Mouse (Mus musculus) kidney, embryonic 14.5 days (tissue): ENCODE data around the gene Fnbp1. TPM values are rescaled to one million over a fixed set of nuclear protein-coding genes. Genes with fewer than 3 reads are reported as not detected.
"Not testable (repeated sequence)": the region's sequence is repeated elsewhere in the genome, so short reads cannot be mapped to it uniquely, and the experiment has no call there.

Experiments used
- ATAC-seq: fragments of 200-750 bp; cut with Nextera tagmentation; 2 replicates; pipeline ENCODE4 v1.8.0; 2017; ENCODE audit warnings: moderate number of reproducible peaks, mild to moderate bottlenecking, moderate TSS enrichment, moderate library complexity; ENCODE audit not compliant: low FRiP score, low TSS enrichment
- H3K27ac ChIP-seq: fragments of 300-500 bp; sonication (generic); 2 replicates; pipeline ENCODE4 v1.5.1; 2014; ENCODE audit warnings: low read depth, mild to moderate bottlenecking, low read length, moderate library complexity, mixed read lengths
- H3K27me3 ChIP-seq: fragments of 300-500 bp; sonication (generic); 2 replicates; pipeline ENCODE4 v1.6.1; 2014; ENCODE audit warnings: mild to moderate bottlenecking, low read length; ENCODE audit not compliant: control insufficient read depth, insufficient read depth
- H3K36me3 ChIP-seq: fragments of 300-500 bp; sonication (generic); 2 replicates; pipeline ENCODE4 v1.6.1; 2014; ENCODE audit warnings: low read length, mixed read lengths; ENCODE audit not compliant: control insufficient read depth, insufficient read depth
- H3K4me1 ChIP-seq: fragments of 300-500 bp; sonication (generic); 2 replicates; pipeline ENCODE4 v1.6.1; 2014; ENCODE audit warnings: low read length, mixed read lengths; ENCODE audit not compliant: control insufficient read depth, insufficient read depth
- H3K4me2 ChIP-seq: fragments of 300-500 bp; sonication (generic); replicated peaks from 2 replicates; pipeline ENCODE4 v1.6.1; 2014; ENCODE audit warnings: low read depth, mild to moderate bottlenecking, low read length
- H3K4me3 ChIP-seq: fragments of 300-500 bp; sonication (generic); 2 replicates; pipeline ENCODE4 v1.5.1; 2014; ENCODE audit warnings: mild to moderate bottlenecking, low read length
- H3K9ac ChIP-seq: fragments of 300-500 bp; sonication (generic); 2 replicates; pipeline ENCODE4 v1.6.1; 2014; ENCODE audit warnings: low read depth, mild to moderate bottlenecking, low read length, moderate library complexity
- H3K9me3 ChIP-seq: fragments of 300-500 bp; sonication (generic); 2 replicates; pipeline ENCODE4 v1.6.1; 2016; ENCODE audit warnings: low read length; ENCODE audit not compliant: control insufficient read depth
- WGBS: fragments of 180-500 bp; shearing (Covaris S2); extraction: QIAGEN DNeasy Blood & Tissue Kit; methylation state at CpG from one replicate; pipeline ENCODE4 v1.1.7; 2014; 5-methylcytosine and 5-hydroxymethylcytosine counted together
- polyA plus RNA-seq: library from polyadenylated mRNA; unstranded; fragments of >200 nt; fragmentation: Nextera tagmentation; extraction: Ambion mirVana; gene quantifications from 2 replicates; pipeline ENCODE4 v1.2.1, GENCODE M21; 2014

Fnbp1 gene
- polyA plus RNA-seq, 1 experiment from 2014 or later, result 24.1 TPM

GRCm38 (mm10) chr2:31172536-31172935, 30.7 kb upstream of the Fnbp1 start:
- Histone ChIP-seq H3K4me3 (no peak overlapping the region), H3K9ac (no peak overlapping the region), H3K4me1 (no peaks in the 10 kb centered on the region), H3K36me3 (peaks cover 82% of the 10 kb centered on the region), H3K27me3 (no peaks in the 10 kb centered on the region), H3K4me2 (no peak overlapping the region), H3K9me3 (no peaks in the 10 kb centered on the region), H3K27ac (0 out of 2 replicates have a peak overlapping the region, but pooled peaks have one; percentile 30)
- WGBS, result 91% methylated on average over 5 of the region's 5 CpGs
- ATAC-seq, result no peak

DNA sequence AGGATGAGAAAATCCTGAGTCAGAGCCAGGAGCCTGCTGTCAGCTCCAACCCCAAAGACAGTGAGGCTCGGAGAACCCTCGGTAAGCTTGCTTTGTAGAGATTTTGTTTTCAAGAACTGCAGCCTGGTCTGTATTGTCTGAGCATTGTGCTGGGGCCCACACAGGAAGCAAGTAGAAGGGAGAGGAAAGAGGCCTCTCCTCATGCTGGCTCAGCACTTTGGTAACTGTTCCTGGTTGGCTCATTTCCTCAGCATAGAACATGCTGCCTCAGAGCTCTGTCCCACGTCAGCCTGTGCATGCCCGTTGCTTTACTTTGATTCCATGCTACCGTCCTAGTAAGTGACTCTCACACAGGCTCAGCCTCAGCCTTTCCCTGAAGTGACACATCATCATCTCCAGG, 30.2 kb upstream of the Fnbp1 start:
- WGBS, result 77% methylated on average over 5 of the region's 5 CpGs
- Histone ChIP-seq H3K36me3 (peaks cover 82% of the 10 kb centered on the region), H3K4me3 (no peak overlapping the region), H3K27ac (peak overlapping the region; percentile 30; the same call in 1 of the 2 replicates), H3K4me2 (no peak overlapping the region), H3K27me3 (no peaks in the 10 kb centered on the region), H3K4me1 (no peaks in the 10 kb centered on the region), H3K9ac (no peak overlapping the region), H3K9me3 (no peaks in the 10 kb centered on the region)
- ATAC-seq, result no peak

DNA sequence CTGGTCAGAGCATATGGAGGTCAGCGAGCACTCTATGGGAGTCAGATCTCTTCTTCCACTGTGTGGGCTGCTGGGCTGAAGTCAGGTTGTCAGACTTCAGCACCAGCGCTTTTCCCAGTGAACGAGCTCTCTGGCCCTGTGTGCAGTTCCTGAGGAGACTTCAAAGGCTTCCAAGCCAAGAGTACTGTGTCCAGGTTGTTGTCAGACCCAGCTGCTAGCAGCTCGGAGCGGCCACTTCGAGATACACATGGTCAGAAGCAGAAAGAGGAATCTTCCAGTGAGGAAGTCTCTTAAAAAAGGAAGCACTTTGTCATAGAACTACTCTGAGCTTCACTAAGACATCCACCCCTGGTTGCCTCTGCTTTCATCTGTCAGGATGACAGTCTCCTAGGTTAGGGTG, 28.4 kb upstream of the Fnbp1 start:
- Histone ChIP-seq H3K4me1 (peaks cover 5% of the 10 kb centered on the region), H3K4me2 (no peak overlapping the region), H3K36me3 (peaks cover 67% of the 10 kb centered on the region), H3K27ac (no peak overlapping the region), H3K9ac (no peak overlapping the region), H3K9me3 (no peaks in the 10 kb centered on the region), H3K27me3 (no peaks in the 10 kb centered on the region), H3K4me3 (no peak overlapping the region)
- WGBS, result 89% methylated on average over 6 of the region's 6 CpGs
- no peak for ATAC-seq

DNA sequence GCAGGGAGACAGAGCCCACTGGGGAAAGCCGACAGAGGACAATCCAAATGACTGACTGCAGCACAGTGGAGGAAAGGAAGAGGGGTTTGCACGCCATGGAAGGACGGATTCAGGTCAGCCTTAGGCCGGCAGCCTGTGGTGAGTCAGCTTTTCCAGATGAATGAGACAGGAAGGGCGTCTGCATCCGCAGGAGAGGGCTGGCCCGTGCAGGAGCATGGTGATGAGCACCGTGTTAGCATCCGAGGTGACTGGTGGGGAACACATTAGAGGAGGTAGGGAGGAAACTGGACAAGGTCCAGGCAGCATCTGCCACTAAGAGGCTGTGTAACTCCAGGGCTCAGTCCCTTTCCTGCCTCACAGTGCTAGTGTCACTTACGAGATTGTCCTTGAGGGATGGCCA, 27.2 kb upstream of the Fnbp1 start:
- Histone ChIP-seq H3K27ac (no peak overlapping the region), H3K36me3 (peaks cover 56% of the 10 kb centered on the region), H3K9me3 (no peaks in the 10 kb centered on the region), H3K4me1 (peaks cover 16% of the 10 kb centered on the region), H3K4me3 (no peak overlapping the region), H3K9ac (no peak overlapping the region), H3K27me3 (no peaks in the 10 kb centered on the region), H3K4me2 (no peak overlapping the region)
- 0 out of 2 replicates have a peak, but pooled peaks have one; percentile 13 for ATAC-seq
- 87% methylated on average over 10 of the region's 10 CpGs for WGBS

GRCm38 (mm10) chr2:31167571-31167970, 25.8 kb upstream of the Fnbp1 start:
- H3K9ac ChIP-seq, H3K4me3 ChIP-seq, H3K9me3 ChIP-seq, H3K4me2 ChIP-seq, ATAC-seq, H3K27me3 ChIP-seq, H3K27ac ChIP-seq: not testable (repeated sequence)
- 84% methylated on average over 2 of the region's 2 CpGs for WGBS
- H3K36me3 ChIP-seq, result peaks cover 48% of the 10 kb centered on the region
- H3K4me1 ChIP-seq, result peaks cover 30% of the 10 kb centered on the region

GRCm38 (mm10) chr2:31165529-31165928, 23.7 kb upstream of the Fnbp1 start:
- no peak overlapping the region for H3K4me2 ChIP-seq
- peak overlapping the region; percentile 28; the same call in 1 of the 2 replicates for H3K9ac ChIP-seq
- peak overlapping the region; percentile 67 for H3K27ac ChIP-seq
- H3K4me3 ChIP-seq, result no peak overlapping the region
- 44% methylated on average over 4 of the region's 4 CpGs for WGBS
- peaks cover 30% of the 10 kb centered on the region for H3K4me1 ChIP-seq
- no peaks in the 10 kb centered on the region for H3K9me3 ChIP-seq
- ATAC-seq, result peak; percentile 29; the same call in 1 of the 2 replicates
- peaks cover 33% of the 10 kb centered on the region for H3K36me3 ChIP-seq
- H3K27me3 ChIP-seq, result no peaks in the 10 kb centered on the region

GRCm38 (mm10) chr2:31164841-31165455, 23.1 kb upstream of the Fnbp1 start:
- H3K4me2 ChIP-seq, result peak overlapping the region; percentile 2; the same call in 1 of the 2 replicates
- 21% methylated on average over 5 of the region's 5 CpGs for WGBS
- no peak overlapping the region for H3K4me3 ChIP-seq
- peaks cover 30% of the 10 kb centered on the region for H3K4me1 ChIP-seq
- ATAC-seq, result peak; percentile 70
- H3K9me3 ChIP-seq, result no peaks in the 10 kb centered on the region
- no peaks in the 10 kb centered on the region for H3K27me3 ChIP-seq
- H3K27ac ChIP-seq, result peak overlapping the region; percentile 67
- peak overlapping the region; percentile 28; the same call in 1 of the 2 replicates for H3K9ac ChIP-seq
- peaks cover 31% of the 10 kb centered on the region for H3K36me3 ChIP-seq

DNA sequence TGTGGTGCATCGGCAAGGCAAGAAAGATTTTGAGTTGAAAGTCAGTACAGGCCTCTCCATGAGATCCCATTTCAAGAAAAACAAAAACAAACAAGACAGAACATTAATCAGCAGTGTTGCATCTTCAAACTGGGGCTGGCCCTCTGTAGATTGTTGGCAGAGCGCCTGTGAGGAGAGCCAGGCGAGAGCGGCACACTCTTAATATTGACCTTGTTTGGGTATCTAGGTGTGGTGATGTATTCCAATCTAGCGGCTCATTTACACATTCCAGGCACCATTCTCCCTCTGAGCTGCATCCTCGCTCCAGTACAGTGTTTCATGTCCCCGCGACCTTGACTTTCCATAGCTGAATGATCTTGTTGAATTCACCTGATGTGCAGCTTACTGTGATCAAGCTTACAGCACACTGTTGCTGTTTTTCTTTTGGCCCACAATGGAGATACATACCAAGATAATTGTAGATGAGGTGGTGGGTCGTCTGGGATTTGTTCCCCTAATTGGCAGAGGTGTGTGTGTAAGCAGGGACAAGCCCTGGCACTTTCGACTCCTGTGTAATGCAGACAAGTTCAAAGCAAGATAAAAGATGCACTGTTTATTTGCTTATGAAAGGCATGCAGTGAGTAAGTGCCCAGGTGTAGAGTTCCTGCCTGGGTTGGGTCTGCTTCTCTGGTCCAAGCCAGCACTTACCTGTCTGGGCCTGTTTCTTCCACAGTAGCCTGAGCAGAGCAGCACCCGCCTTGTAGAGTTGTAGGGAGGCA, 21.7 kb upstream of the Fnbp1 start:
- H3K4me2 ChIP-seq, result no peak overlapping the region; the same call in 1 of the 2 replicates
- H3K27me3 ChIP-seq, result no peaks in the 10 kb centered on the region
- no peak overlapping the region for H3K9ac ChIP-seq
- WGBS, result 46% methylated on average over 11 of the region's 11 CpGs
- peaks cover 17% of the 10 kb centered on the region for H3K36me3 ChIP-seq
- H3K4me1 ChIP-seq, result peaks cover 30% of the 10 kb centered on the region
- no peaks in the 10 kb centered on the region for H3K9me3 ChIP-seq
- peak overlapping the region; percentile 67; the same call in 1 of the 2 replicates for H3K27ac ChIP-seq
- H3K4me3 ChIP-seq, result no peak overlapping the region
- ATAC-seq, result no peak; the same call in 1 of the 2 replicates

- Histone ChIP-seq H3K4me1 (peaks cover 30% of the 10 kb centered on the region), H3K27ac (no peak overlapping the region), H3K9ac (no peak overlapping the region), H3K4me2 (no peak overlapping the region), H3K27me3 (no peaks in the 10 kb centered on the region), H3K4me3 (no peak overlapping the region), H3K9me3 (no peaks in the 10 kb centered on the region), H3K36me3 (0 out of 2 replicates have a peak, but pooled peaks cover 5% of the 10 kb centered on the region)
- ATAC-seq, result no peak
- 83% methylated on average over 4 of the region's 4 CpGs for WGBS
Measured at GRCm38 (mm10) chr2:31161620-31162019, 19.8 kb upstream of the Fnbp1 start.
